Mouse (Mus musculus): Measurements from ENCODE around the gene Cxcl14.

The Cxcl14 gene

DNA sequence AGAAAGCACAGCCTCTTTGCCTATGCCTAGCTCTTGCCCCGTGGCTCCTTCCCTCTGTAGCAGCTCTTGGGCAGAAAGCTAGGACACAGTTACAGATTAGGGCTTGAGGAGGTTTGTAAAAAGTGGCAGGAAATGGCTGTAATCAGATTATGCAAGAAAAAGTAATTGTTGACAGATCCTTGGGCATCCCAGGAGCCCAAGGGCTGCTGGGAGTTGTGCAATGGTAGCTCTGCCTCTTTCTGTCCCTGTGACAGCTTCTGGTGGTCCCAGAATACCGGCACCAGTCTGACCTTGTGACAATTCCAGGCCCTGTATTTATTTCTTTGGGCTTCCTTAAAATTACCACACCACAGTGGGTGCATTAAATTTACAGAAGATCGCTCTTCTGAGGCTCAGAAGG, 43.0 kb downstream of the Cxcl14 start:
- no peak for ATAC-seq (ENCODE audit: insufficient number of reproducible peaks, low FRiP score, low TSS enrichment)

DNA sequence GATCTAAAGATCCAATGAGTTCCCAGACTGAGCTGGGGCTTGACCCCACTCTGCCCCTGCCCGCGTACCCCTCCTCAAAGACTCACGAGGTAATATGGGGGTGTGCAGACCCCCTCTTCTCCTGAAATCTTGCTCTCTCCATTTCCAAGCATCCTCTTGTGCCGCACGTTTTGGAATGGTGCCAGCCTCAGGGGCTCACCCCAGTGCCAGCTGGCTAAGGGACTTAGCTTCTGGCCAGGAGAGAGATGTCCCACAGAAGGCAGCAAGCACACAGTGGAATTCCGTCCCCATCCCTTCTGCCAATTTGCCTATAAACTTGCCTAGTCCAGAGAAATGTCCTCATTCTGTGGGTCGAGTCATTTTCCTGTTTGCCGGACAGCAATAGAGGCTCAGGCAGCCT, 43.6 kb downstream of the Cxcl14 start:
- ATAC-seq (ENCODE audit: insufficient number of reproducible peaks, low FRiP score, low TSS enrichment), result no peak

DNA sequence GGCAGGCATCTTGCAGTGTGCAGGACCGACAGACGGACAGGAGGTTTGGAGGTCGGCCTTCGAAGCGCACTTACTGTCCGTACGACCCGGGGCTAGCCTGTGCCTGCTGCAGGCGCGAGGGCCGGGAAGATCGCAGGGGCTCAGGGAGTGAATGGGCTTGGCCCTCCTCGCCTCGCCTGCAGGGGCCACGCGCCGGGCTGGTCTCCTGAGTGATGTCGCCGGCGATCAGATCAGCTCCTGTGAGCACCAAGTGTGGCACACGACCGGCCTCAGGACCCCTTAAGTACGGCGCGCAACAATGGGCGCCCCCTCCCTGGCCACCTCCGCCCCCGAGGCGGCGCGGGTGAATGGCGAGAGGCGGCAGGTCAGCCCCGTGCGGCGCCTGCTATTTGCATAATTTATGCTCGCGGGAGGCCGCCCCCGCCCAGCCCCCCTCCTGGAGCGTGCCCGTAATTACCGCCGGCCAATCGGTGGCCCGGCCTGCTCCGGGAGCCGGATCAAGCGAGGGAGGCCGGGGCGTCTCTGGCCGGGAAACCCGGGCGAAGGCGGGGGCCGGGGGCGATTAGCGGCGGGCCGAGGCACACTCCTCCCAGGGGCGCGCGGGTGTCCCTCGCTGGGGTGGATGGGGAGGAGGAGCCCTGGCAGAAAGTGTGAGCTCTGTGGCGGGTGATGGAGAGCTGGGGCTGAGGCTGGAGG, 44.3 kb downstream of the Cxcl14 start, which contains the start of gene Neurog1:
Gene Neurog1, minus strand, starts transcription at position 240 of the 696 bp plus-strand sequence.
- no peak; the same call in 1 of the 2 replicates for ATAC-seq (ENCODE audit: insufficient number of reproducible peaks, low FRiP score, low TSS enrichment)

DNA sequence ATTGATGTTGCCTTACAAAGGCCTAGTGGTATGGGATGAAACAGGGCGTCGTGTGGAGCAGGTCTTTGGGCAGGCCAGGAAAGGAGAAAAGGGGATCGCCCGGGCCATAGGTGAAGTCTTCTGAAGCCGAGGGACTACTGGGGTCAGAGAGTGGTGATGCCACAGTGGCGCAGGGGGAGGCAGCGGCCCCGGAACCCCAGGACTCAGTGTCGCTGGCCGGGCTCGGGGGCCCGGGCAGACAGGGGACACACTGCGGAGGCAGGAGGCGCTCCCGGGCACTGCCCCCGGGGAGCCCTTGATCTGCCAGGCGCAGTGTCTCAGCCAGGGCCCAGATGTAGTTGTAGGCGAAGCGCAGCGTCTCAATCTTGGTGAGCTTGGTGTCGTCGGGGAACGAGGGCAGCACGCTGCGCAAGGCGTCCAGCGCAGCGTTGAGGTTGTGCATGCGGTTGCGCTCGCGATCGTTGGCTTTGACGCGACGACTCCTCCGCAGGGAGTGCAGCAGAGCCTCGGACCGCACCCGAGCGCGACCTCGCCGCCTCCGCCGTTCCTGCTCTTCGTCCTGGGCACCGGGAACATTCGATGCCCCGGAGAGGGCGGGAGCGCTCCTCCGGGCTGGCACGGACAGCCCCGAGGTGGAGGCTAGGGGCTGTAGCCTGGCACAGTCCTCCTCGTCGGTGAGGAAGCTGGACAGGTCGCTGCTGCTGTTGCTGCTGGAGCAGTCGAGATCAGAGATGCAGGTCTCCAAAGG, 45.0 kb downstream of the Cxcl14 start:
- no peak for ATAC-seq (ENCODE audit: insufficient number of reproducible peaks, low FRiP score, low TSS enrichment)

DNA sequence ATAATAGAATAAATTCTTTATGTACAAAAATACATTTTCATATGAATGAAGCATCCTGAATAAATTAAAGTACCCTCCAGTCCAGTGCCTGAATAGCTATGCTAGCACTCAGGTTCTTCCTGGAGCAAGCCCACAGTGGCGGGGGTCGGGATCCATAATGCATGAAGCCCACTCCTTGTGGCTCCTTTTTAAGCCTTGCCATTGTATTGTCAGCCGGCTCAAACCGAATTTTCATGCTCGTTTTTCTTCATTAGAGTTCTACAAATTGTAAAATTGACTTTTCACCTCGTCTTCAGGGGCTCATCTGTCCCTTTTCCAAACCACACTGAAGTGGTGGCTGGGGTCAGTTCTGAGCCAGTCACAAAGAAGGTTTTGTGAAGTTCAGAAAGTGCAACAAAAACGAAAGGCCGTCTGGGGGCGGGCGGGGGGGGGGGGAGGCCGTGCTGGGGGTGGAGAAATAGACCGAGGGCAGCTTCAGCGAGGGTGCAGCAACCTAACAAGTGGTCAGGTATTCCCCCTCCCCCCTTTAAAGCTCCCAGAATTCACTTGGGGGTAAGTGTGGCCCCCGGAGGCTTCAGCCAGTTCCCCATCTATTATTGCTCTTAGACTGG, 45.7 kb downstream of the Cxcl14 start:
- ATAC-seq (ENCODE audit: insufficient number of reproducible peaks, low FRiP score, low TSS enrichment), result no peak

DNA sequence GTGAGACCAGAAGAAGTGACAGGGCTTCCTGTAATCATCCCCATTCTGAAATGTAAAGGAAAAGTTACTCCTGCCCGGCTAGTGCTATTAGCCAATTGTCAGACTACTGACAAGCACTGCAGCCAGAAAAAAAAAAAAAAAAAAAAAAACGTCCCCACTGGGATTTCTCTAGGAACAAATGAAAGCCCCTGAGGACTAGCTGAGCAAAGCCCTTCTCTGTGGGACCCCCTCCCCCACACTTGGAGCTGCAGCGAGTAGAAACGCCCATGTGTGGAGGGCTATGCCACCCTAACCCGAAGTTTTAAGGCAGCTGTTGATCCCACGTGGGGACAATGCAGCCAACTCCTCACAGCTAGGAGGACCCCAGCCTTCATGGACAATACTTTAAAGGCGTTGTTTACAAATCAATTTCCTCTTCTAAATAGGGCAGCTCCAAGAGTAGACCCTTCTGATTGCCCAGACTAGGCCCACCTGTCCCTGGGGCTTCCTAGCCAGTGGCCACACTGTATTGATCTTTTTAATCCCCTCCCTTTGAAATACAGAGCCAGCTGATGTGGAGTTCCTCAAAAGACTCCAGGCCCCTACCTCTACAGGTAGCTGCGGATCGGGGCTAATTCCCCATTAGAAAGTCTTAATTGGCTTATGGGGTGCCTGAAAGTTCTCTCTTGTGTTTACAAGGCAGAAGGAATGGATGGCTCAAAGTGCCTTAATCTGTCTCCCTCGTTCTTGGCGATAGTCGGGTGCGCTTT, 46.6 kb downstream of the Cxcl14 start:
- no peak for ATAC-seq (ENCODE audit: insufficient number of reproducible peaks, low FRiP score, low TSS enrichment)

DNA sequence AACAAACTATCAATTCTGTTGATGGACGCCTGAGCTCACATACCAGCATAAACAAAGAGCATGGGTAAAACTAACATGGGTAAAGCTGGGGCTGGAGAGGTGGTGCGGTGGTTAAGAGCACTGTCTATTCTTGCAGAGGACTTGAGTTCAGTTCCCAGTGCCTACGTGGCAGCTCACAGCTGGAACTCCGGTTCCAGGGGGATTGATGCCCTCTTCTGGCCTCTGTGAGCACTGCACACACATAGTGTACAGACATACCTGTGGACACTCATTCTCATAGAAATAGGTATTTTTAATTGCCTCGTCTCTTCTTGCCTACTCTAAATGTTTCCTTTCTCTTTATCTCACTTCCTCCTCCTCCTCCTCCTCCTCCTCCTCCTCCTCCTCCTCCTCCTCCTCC, 53.2 kb downstream of the Cxcl14 start:
- no peak for ATAC-seq (ENCODE audit: insufficient number of reproducible peaks, low FRiP score, low TSS enrichment)

DNA sequence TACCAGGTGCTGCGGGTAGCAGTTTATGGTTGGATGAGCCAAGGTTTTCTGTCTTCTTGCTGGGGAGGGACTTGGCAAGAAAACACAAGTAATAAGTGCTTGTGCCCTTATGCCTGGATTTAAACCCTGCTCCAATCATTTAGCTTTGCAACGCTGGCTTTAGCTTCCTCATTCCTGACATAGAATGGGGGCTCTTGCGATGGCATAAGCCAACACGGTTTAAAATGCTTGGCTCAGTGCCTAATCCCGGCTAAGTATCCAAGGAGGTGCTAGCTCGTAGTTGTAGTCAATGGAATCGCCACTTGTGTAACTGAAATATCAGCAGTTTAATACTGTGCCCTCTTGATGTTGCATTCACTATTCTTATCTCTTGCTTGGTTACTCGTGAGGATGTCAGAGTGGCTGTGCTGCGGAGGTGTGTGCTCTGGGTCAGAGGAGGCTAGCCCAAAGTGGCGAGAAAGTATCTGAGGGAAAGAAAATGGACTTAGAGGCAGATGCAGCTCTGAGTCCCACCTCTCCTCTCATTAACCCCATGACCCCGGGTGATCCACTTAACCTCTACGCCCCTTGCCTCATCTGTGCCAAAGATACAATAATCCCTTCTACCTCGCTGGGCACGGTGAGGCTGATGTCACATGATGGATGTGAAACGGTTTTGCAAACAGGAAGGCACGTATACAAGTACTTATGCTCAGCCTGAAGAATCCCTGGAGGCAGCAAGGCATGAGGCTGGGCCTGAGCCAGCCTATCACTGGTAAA, 56.2 kb downstream of the Cxcl14 start:
- no peak for ATAC-seq (ENCODE audit: insufficient number of reproducible peaks, low FRiP score, low TSS enrichment)

Measured in cerebellum, adult (tissue).